Mouse (Mus musculus) natural killer cell, adult 2 months (primary cell): ENCODE results near the gene Uba52.

ENCODE experiments used
- DNase-seq, 2 experiments: peaks; one replicate each; pipeline ENCODE4 v3.0.0; 2022; ENCODE audit warnings: low spot score in 2 of 2

The Uba52 gene

DNA sequence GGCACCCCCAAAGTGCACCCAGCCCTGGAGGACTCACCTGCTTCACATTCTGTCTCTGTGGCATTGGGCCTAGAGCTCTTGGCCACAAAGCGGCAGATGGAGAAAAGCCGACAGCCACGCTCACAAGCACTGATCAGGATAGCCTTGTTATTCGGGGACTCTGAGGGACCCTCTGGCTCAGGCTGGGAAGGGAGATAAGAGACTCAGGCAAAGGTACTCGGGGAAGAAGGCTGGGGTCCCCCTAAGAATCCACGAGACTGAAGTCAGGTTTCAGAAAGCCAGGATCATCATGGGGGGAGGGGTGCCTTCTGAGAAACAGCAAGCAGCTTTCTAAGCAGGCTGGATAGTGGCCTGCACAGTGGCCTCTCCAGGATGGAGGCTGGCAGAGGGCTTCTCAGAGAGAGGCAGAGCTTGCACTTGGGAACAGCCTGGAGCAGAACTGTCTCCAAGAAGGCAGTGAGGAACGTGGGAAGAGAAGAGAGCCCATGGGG, 24.4 kb downstream of the Uba52 start:
- DNase-seq: no peak

DNA sequence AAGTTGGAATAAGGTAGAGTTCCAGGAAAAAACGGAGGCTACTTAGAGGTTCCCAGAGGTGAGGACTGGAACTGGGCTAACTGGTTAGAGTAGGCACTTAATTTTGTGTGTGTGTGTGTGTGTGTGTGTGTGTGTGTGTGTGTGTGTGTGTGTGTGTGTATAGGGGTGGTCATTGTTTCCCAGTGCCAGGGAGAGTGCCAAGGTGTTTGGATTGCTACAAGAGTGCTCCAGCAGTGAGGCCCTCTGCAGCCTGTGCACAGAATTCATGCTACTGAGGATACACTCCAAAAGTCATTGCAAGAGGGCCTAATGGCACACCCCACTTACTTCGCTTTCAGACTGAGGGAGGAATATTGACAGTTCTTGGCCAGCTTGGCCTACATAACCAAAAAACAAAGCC, 27.7 kb downstream of the Uba52 start:
- DNase-seq: no peak

DNA sequence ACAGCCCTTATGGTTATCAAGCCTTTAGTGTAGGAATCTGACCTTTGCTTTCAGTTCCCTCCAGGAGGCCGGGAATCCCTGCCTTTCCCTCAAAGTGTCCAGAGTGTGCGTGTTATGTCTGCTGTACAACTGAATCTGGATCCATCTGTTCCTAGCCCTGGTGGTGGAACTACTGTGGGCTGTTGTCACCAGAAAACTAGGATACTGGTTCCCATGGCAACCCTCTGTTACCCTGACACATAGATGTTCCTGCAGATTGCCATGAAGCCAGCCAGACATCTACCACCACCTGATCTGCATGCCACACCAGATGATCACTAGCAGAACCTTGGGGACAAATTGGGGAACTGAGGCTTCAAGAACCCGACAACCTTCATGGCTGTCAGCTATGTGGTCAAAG, 28.7 kb downstream of the Uba52 start:
- no peak for DNase-seq

DNA sequence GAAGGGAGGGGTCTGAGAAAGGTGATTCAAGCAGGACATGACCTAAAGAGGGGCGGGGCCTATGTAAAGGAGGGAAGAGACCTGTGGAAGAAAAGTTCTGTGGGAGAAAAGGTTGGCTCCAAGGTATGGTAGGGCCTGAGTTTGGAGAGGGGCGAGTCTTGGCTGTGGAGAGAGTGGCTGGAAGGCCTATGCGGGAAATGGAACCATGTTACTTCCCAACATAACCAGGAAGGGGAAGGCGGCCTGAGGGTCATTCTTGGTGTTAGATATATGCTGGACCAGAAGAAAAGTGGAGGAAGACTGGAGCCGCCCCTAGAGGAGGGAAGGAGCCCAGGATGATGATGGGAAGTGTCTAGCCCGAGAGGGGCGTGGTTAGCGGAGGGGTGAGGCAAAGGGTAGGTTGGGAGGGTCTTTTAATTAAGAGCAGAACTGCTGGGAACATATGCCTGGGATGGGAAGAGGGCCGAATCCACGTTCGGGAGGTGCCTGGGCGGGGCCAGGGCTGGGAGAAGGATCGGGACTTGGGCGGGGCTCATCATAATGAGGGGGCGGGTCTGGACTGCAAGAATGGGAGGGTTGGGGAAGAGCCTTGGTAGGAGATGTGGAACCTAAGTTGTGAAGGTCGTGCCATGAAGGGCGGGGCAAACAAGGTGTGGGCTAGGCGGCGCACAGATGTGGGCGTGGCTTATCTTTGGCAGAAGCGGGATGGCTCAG, 33.2 kb downstream of the Uba52 start:
- no peak for DNase-seq

DNA sequence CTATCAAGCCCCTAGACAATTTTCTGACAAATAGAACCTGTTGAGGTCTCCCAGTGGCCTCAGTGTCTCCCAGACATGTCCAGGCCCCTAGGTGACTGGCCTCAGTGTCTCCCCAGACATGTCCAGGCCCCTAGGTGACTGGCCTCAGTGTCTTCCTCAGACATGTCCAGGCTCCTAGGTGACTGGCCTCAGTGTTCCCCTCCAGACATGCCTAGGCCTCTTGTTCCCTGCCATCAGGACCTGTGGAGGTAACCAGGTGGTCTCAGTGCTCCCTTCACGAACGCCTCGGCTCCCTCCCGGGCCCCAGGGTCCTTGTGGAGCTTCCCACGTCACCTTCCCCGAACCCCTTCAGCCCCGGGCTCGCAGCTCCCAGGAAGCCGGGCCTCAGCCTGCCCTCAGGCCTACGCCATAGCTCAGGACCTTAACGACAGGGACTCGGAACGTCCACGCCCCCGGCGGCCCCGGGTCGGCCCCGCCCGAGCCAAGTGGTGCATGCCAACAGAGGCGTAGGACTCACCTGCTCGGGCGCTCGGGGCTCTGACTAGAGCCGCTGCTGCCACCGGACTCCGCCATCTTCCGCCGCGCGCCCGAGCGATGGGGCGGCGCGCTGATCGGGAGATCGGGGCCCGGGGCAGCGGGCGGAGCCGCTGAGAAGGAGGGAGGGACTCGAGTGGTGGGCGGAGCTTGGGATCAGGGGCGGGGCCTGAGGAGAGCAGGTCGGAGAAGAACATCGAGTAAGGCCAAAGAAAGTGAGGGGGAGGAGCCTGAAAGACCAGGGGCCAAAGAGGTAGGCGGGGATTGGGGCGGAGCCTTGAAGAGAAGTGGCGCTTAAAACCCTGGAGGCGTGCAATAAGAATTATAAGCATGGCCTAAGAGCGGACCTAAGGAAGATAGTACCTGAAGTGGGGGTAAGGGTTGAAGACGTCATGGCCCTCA, 34.0 kb downstream of the Uba52 start, which contains the start of gene Klhl26:
Gene Klhl26, minus strand, starts transcription at position 636 of the 936 bp plus-strand sequence.
- peak; percentile 97 for DNase-seq

DNA sequence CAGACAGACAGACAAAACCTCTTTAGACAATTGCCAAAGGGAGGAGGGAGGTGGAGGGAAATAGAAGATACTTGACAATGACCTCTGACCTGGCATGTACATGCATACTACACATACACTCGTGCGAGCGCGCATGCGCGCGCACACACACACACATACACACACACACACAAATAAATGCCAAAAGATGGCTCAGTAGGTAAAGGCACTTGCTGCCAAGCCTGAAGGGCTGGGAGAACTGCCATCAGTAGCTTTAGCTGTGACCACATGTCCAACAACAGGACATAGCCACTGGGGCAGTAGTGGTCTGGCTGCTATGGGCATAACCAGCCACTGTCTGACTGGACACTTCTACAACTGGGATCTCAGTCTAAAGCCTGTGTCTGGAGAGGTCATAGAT, 38.7 kb downstream of the Uba52 start:
- DNase-seq: no peak

DNA sequence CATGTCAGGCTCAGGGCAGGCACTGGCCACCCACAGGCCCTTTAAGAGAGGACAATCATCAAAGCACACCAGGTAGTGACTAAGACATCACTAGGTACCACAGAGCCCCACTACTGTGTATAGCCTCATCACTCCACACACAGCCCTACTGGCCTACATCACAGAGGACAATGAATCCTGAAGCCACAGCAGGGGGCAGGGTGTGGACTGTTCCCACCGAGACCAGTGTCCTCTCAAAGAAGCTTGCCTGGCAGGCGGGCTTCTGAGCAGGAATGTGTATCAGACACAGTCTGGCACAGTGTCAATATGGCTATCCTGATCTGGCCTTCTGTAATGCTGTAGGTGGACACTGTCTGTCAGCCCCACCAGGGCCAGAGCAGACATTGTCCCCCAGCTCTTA, 40.7 kb downstream of the Uba52 start:
- DNase-seq: no peak

DNA sequence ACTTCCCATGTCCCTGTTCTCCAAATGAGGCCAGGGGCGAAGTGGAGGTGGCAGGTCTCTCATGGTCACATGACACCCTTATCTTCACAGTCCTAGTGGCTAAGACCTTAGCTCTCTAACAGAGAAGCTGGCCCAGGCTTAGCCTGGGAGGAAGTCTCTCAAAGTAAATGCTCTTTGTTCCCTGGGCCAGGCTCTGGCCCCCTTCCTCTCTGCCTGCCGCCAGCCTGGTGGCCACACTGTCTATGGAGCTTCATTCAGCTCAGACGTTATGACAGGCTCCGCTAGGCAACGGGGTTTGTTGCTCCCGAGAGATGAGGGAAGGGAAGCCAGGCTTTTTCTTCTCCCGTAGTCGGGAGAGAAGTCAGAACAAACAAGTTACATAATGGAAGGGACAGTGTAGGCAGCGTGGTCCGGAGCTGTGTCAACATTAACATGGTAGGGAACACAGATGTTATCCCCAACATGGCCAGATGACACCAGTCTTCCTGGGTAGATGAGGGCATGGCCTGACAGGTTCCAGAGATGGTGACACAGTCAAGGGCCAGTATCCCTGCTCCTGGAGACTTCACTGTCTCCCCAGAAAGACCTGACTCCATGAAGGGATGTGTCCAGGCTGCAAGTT, 41.2 kb downstream of the Uba52 start:
- DNase-seq: no peak

DNA sequence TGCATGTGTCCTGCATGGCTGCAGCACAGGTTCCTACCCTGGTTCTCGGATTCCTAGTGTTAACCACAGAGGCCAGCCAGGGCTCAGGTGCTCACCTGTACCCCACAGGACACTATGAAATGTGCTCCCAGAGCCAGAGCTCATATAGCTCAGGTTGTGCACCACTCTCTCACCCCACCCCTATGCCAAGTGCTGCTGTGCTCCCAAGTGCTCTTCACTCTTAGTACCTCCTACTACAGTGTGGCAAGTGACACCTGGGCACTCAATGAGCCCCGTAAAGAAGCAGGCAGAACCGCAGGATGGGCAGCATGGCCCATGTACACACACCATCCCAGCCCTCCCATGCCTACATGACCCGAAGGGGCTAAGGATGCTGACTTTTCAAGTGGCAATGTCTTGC, 41.9 kb downstream of the Uba52 start:
- DNase-seq: no peak

DNA sequence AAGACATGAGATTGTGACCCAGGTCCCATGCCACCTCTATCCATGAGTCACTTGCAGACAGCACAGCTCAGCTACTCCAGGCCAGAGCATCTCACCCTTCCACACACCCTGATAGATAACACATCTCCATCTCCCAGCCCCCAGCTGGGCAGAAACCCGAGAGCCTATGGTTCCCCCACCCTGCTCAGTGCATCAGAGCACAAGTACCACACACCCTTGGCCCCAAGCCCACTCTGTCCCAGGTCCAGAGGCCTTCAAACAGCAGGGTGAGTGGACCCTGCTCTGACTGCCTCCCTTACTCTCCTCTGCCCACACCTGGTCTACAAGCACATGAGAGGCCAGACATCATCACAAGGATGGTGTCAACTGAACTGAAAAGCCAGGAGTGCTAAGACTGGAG, 42.7 kb downstream of the Uba52 start:
- DNase-seq: no peak

DNA sequence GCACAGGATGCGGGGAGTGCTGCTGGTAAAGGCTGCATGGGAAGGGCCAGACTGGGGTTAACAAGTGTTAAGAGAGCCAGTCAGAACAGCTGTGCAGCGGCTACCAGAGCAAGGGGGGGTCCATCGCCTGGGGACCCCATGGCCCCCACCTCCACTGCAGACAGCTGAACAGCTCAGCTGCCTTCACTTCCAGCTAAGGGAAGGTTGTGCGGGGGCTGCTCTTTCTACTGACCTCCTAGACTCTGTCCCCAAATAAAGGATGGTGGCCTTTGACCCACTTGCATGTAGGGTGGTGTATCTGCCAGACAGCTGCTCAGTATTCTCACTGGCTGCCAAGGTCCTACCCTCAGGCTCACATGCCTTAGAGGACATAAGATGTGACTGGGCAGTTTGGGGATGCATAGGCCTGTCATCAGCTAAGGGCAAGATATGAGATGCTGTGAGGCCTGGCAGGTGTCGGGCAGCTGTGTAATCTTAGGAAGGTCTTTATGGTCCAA, 43.3 kb downstream of the Uba52 start:
- no peak for DNase-seq

DNA sequence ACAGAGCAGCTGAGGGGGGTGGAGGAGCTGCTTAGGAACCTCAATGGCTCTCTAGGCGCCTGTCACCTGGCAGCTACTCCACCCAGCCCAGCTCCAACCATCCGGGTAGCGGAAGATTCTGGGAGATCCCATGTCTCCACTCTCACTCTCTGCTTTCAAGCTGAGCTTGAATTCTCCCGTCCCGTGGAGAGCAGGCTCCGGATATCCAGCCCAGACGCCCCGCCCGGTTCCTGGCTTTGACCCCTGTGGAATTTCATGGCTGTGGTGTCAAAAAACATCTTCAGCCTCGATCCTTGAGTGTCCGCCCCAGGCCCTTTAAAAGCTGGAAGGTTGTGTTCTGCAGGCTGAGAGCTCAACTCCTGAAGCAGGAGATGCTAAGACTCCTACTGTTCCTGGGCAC, 43.8 kb downstream of the Uba52 start:
- no peak for DNase-seq

DNA sequence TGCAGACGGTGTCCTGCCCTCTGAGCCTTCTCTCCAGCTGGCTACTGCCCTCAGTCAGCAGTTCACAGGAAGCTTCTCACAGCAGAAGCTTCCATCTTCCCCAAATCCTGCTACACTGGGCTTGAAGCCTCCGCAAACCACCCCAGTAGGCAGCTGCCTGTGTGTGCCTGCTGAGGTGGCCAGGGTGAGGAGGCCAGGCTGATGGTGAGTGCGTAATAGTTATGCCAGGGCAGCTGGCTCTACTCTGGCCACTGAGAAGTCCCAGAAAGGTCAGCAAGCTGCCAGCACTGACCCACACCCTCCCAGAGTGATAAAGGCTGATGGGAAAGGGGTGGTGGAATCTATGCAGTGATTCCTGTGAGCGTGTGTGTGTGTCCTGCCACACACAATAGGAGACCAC, 44.3 kb downstream of the Uba52 start:
- no peak for DNase-seq

DNA sequence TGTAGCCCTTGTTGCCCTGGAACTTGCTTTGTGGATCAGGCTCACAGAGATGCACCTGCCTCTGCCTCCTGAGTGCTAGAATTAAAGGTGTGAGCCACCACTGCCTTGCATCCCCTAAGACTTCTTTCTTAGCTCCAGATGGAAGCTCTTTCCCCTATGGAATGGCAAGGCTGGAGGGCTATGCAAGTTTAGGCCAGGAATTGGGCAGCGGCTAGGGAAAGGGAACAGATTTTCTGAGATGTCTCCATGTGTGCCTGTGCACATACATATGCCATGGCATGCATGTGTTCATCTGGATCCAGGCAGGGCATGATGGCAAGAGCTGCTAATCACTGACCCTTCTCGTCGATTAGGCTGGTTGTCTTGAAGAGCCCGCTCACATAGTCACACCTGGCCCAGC, 44.9 kb downstream of the Uba52 start:
- DNase-seq: no peak

DNA sequence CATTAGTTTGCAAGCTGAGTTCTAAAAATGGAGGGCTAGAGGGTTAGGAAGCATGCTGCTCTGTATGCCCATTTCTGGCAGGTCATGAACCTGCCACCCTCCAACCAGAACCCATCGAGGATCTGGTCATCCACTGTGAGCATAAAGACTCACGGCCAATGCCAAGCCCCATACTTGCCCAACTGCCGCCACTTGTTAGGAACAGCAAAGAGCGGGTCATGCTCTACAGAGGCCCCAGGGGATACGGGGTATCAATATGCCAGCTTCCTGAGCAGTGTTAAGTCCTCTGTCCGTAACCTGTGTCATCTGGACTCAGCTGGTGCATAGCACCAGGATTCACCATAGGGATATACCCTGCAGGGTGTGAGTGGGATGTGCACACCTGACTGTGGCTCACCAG, 46.4 kb downstream of the Uba52 start:
- DNase-seq: no peak

DNA sequence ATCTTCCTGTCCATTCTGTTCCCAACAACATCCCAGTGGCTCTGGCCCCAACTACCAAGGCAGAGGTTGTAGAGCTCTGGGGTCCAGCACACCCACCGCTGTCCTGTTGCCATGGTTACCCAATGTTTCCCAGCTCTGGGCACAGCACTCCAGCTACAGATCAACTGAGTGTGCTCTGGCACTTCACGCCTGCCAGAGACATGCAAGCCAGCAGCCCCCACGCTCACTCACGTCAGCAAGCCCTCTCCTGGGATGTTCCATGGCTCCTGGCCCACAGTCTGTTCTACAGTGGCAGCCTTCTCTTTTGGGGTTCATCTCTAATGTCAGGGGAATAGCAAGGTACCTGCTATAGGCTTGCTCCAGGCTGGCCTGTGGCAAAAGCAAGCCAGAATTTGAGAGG, 47.3 kb downstream of the Uba52 start:
- no peak for DNase-seq

DNA sequence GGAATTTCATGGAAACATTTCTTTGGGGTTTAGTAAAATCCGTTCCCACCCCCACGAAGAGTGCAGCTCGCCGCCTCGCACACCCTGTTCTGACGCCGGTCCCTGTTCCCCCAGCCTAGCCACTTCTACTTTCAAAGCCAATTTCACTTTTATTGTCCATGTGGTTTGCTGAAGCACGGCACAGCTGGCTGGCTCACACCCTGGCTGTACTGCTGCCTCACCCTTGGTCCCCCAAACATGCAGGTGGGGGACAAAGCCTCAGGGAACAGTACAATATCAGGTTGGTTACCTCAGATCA, 48.1 kb downstream of the Uba52 start:
- DNase-seq: no peak

DNA sequence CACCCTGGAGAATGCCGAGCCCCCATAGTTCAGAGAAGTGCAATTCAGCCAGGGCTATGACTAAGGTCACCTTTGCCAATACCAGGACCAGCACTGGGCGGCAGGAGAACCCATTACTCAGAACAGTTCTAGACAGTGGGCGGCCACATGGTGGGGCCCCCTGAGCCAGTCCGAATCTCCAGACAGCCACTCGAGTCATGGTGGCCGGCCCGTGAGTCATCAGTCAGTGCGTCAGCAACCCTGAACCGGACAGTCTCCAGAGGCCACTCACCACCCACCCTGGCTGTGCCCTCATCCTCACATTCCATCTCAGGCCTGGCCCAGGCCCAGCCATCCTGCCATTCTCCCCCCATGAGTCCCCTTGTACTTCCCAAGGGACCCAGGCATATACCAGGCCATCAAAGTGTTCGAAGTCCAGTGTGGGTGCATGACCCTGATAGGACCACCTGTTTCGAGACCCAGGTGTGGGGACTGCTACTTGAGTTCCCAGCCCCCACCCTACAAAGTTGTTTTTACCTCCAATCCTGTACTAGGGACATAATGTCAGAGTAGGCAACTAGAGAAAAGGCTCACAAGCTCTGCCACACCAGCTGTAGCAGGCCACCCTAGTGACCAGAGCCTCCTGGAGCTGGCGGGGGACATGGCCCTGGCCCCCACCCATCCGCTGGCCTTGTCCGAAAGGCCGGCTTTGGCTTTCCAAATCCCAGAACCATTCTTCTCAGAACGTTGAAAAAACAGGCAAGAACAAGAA, 48.7 kb downstream of the Uba52 start:
- no peak for DNase-seq

DNA sequence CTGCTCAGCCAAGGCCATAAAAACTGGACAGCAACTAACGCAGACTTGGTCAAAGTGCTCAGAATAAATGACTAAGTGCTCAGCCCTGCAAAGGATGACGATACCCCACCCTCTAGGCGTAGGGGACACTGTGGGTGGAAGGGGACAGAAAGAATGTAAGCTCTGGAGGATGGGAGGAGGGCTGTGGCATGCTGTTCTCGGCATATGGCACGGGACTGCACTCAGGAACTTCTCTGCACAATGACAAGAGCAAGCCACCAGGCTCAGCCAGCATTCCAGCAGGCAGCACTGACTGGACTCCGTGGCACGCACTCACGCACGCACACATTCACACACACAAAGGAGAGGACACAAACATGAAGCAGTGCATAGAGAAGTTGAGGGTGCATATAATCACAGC, 50.0 kb downstream of the Uba52 start:
- no peak for DNase-seq

DNA sequence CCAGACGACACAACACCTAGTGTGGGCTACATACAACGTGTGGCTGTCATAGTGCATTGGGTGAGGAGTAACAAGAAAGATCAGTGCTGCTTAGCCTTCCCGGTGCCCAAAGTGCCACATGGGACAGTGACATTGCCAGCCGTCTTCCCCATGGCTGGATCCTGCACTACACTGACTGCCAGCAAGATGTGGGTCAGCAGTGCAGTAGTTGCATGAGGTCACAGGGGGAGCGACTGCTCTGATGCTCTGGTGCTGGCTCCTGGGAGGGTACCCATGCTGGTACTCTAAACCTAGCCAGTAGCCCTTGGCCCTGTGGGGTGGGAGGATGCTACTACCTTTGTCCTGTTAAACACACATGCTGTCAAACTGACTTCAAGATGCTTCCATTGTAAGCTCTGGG, 50.4 kb downstream of the Uba52 start:
- no peak for DNase-seq

DNA sequence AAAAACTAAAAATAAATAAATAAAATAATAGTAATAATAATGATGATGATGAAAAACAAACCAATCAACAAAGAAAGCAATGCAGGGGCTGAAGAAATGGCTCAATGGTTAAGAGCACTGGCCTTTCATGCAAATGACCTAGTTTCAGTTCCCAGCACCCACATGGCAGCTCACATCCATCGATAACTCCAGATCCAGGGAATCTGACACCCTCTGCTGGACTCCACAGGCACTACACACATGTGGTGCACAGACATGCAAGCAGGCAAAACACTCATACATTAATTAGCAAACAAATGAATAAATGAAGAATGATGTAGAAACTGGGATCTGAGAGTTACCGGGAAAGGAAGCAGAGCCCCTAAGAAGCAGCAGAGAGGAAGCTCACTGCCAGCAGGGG, 51.0 kb downstream of the Uba52 start:
- no peak for DNase-seq

DNA sequence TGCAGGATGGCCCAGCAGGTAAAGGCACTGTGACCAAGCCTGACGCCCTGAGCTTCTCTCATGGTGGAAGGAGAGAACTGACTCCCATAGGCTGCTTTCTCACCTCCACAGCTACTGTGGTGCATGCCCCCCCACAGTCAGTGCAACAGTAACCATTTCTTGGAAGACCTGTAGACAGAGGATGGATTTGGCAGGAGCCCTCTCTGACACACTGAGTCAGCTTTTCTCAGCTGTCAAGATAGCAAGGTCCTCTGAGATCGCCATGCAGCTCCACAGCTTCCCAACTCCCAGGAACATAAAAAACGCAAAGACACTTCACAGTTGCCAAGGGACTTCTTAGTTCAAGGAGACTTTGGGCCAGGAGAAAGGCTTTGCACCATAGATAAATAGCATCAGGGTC, 52.1 kb downstream of the Uba52 start:
- DNase-seq: no peak
